Mouse (Mus musculus): ENCODE measurements around the gene Adam8.

DNA sequence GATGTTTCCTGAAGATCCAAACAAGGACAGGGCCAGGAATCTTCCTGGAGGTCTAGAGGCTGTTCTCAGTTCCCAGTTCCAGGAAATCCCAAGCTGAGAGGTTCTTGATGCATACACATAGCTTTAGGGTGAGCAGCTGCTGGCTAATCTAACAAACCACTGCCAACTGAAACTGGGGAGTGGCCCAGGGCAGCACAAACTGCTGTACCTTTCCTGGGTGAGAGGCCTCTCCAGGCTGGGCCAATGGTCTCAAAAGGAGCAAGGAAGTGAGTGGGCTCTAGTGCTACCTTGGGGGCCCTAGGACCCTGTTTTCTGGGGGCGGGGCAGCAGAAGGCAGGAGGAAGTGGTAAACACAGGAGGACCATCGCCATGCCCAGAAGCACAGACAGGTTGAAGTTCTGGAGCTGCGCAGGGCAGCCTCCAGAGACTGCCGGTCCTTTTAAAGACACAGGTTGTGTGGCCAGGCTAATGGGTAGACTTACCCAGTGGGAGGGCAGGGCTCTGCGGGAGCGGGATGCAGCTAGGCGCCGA lies 1.4 kb downstream of the Adam8 start:
- TF ChIP-seq CTCF (IDR thresholded peaks at IDR 0.05) (no peak), POLR2A (IDR thresholded peaks at IDR 0.05; ENCODE audit: insufficient read depth, low read depth, low read length) (no peak)
